Mouse (Mus musculus) retina, embryonic 14.5 days (tissue): ENCODE measurements around the gene Npr2.

ENCODE experiments used
- DNase-seq: peaks from one replicate; pipeline ENCODE4 v3.0.0-alpha.2; 2015; ENCODE audit warnings: low spot score

Npr2 gene

GRCm38 (mm10) chr4:43672070-43672469, 40.3 kb downstream of the Npr2 start:
- DNase-seq = peak; percentile 99

- DNase-seq = no peak
Observed at GRCm38 (mm10) chr4:43673703-43674102, 42.0 kb downstream of the Npr2 start.

- DNase-seq = no peak
Observed at GRCm38 (mm10) chr4:43674974-43675373, 43.2 kb downstream of the Npr2 start.

- DNase-seq = no peak
Observed at GRCm38 (mm10) chr4:43675608-43676007, 43.9 kb downstream of the Npr2 start.

DNA sequence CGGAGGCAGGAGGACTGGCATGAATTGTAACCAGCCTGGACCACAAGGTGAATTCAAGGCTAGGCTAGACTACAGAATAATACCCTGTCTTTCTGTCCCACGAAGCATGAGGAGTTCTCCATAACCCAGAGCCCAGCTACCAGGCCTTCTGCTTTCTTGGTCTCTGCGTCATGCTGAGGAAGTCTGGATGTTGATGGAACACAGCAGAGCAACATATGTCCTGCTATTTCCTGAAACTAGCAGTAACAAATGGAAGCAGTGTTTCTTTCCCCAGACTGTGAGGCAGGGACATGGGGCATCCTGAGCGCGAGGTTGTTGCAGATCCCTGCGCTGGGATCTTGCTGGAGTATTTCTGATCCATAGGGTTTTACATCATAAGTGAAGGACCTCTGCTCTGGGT, 46.8 kb downstream of the Npr2 start:
- DNase-seq = no peak

DNA sequence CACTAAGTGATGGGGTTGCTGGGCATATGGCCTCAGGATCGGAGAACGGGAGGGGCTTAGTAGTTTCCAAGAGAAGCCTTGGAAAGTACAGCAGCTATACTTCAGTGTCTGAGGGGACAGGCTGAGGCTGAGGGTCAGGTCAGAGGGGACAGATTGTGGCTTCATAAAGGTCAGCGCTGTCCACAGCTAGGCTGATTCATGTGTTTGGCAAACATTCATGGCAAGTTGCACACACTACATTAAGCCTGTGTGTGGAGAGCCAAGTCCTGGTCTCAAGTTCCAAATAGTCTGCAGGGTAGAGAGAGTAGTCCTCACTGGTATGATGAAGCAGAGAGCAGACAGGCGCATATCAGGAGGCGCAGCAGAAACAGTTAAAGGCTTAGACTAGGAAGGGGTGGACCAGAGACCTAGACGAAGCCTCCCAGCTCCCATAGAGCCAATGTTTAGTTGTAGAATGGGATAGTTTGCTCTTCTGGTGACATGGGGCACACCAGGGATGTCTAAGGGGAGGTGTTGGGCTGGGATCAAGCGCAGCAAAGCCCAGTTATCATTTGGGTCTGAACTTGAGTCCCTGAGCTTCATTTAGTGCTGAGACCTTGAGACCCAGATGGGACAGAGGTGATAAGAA, 47.8 kb downstream of the Npr2 start:
- no peak for DNase-seq

DNA sequence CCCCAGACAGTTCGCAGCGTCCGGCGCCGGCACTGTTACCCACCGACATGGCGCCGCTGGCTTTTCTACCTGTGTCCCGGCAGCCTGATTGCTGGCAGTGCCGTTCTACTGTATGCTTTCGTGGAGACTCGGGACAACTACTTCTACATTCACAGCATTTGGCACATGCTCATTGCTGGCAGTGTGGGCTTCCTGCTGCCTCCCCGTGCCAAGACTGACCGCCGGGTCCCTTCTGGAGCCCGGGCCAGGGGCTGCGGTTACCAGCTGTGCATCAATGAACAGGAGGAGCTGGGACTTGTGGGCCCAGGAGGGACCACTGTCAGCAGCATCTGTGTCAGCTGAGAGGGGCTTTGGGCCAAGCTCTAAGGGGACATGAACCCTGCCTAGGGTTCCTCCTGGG, 58.3 kb downstream of the Npr2 start:
- no peak for DNase-seq

DNA sequence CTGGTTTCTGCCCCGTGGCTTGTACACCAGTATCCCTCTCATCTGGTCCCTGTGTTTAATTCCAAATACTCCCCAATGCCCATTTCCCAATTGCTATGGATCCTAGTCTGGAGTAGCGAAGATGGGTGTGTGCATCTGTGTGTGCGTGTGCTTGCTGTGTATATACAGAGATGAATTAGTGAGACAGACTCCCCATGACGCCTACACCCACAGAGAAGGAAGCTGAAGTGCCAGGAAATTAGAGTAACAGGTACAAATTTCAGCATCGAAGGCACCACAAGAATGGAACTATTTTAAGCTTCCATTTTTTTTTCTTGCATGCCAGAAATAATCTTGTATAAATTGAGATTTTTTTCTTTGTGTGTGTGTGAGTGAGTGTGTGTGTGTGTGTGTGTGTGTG, 59.3 kb downstream of the Npr2 start:
- no peak for DNase-seq

DNA sequence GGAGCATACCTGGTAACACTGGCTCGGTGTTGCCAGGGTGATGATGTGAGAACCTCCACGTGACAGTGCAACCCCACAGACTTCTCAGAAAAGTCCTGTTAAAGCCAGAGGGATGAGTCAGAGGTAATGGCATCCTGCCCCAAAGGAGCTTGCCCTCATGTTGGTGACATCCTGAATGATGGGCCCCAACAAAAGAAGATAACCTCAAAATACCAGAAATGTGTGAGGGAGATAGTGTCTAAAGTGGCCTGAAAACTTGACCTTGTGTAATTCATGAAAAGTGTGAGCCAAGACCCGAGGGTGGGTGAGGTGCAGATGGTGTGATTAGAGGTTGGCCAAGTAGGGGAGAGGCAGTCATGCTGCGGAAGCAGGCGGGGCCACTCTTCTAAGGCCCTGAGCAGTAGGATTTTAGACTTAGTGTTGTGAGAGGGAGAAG, 62.1 kb downstream of the Npr2 start:
- no peak for DNase-seq

DNA sequence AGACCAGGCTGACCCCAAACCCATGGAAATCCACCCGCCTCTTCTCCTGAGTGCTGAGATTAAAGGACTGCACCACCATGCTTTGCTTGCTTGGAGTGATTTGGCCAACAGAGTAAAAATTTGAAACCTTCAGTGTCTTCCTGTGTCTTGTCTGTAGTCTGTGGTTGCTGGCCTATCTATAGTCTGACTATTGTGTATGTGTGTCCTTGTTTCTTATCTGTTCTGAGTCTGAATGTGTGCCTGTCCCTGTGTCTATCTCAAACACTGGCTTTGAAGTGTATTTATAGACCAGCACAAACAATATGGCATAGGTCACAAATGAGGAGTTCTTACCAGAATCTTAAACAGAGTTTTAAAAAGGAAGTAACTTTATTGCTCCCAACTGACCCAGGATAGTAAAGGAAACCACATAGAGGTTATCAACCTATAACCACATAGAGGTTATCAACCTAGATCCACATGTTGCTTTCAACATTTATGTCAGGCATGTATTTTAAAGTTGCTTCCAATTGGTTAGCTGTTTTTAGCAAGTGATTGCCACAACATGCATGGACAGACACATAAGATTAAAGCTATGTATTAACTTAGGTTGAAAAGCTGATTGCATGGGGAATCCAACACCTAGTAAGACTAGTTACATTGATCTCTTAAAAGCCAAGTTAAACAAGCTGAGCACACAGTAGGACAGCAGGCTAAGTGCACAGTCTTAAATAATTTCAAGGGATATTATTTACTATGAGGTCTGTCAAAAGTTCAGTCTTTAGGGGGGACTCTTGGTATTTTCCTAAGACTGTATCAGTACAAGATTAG, 62.9 kb downstream of the Npr2 start:
- no peak for DNase-seq

DNA sequence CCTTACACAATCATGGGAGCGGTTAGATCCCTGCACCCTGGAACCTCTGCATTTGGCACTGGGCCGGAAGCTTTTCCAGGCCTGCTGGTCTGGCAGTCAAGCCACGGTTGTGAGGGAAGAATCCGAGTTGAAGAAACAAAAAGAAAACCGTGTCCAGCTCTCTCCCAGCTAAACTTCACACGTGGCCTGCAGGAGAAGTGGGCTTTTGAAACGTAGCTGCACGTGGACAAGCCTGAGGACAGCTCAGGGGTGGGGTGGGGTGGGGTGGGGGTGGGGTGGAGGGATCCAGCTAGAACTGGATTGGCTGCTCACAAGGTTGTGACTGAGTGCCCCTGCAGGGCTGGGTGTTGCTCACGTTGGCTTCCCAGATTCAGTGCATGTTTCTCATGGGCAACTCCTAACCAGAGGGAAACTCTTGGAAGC, 63.5 kb downstream of the Npr2 start:
- no peak for DNase-seq

DNA sequence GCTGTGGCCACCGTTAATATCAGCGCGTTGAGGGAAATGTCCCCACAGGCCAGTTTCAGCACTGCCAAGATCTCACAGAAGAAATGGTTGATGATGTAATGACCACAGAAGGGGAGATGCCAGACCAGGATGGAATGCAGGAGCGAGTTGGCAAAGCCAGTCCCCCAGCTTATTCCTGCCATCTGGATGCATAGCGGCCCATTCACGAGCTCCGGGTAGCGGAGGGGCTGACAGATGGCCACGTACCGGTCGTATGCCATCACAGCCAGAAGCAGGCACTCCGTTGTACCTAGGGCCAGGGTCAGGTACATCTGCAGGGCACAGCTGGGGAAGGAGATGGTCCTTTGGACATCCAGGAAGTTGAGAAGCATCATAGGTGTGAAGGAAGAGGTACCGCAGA, 64.8 kb downstream of the Npr2 start:
- no peak for DNase-seq

- no peak for DNase-seq
Observed at GRCm38 (mm10) chr4:43700707-43701106, 69.0 kb downstream of the Npr2 start, which contains the start of gene Olfr70. Gene Olfr70, minus strand, starts transcription at chr4:43700807.
